19 mouse cellular contexts compared by ENCODE assay signal in genomic region chr1:88304261-88304985, GRCm38 (mm10). TPM values are rescaled to one million over a fixed set of nuclear protein-coding genes. Genes with fewer than 3 reads are reported as not detected.
DNase-seq lines count a peak whose midpoint lies in the region; ATAC-seq and TF ChIP-seq lines count a peak whose summit lies in the region.
"Had no signal": no experiment of that assay in that cellular context is flagged by ENCODE, and none has a peak within 500 bp of the region (broad histone marks: within the 10 kb centered on the region; RNA-seq: fewer than 3 reads in every experiment).

No protein-coding gene starts in this region.

- ATAC-seq in kidney, postnatal 0 days (replicated peaks; ENCODE audit: low FRiP score, low read depth), result no peak
- ATAC-seq in kidney, embryonic 15.5 days (replicated peaks; ENCODE audit: low FRiP score), result no peak
- ATAC-seq in embryonic facial prominence, embryonic 14.5 days (ENCODE audit: low read depth), result no peak
- ATAC-seq in activated CD4-positive, CD25-positive, alpha-beta regulatory T cell, adult 4 months, result no peak
- ATAC-seq: midbrain, embryonic 13.5 days had no signal

- H3K9me3 ChIP-seq in kidney, postnatal 0 days (replicated peaks; ENCODE audit: low read length), result peaks cover 53% of the 10 kb centered on the region
- H3K9me3 ChIP-seq in kidney, embryonic 15.5 days (replicated peaks), result peaks cover 84% of the 10 kb centered on the region
- H3K9me3 ChIP-seq in embryonic facial prominence, embryonic 14.5 days (ENCODE audit: control insufficient read depth, low read length), result peaks cover 92% of the 10 kb centered on the region

- no peak for TF ChIP-seq CTCF in kidney, postnatal 0 days (IDR thresholded peaks at IDR 0.05; ENCODE audit: low read depth)

- no peak overlapping the region for H3K27ac ChIP-seq in kidney, postnatal 0 days
- no peak overlapping the region for H3K27ac ChIP-seq in kidney, embryonic 15.5 days
- no peak overlapping the region for H3K27ac ChIP-seq in embryonic facial prominence, embryonic 14.5 days (replicated peaks; ENCODE audit: low read depth, low read length)
- H3K27ac ChIP-seq: embryonic facial prominence, embryonic 13.5 days; forebrain, embryonic 12.5 days; midbrain, embryonic 13.5 days; neural tube, embryonic 13.5 days had no signal

- peak; percentile 8 for DNase-seq in kidney, postnatal 0 days (ENCODE audit: low spot score)
- peak; percentile 9 for DNase-seq in retina, postnatal 1 day
- DNase-seq in retina, embryonic 14.5 days (ENCODE audit: low spot score), result no peak
- DNase-seq in embryonic facial prominence, embryonic 14.5 days (ENCODE audit: low spot score), result peak; percentile 2
- DNase-seq in ovary, postnatal 14 days (ENCODE audit: low spot score), result no peak
- DNase-seq in urinary bladder, adult 2 months (ENCODE audit: low spot score), result no peak
- DNase-seq: adrenal gland, postnatal 10 days; cerebellum, postnatal 10 days; lung, postnatal 14 days; right cerebral cortex, adult 18-20 months; thymus, adult 2 months had no signal

- no peak overlapping the region for H3K4me3 ChIP-seq in kidney, postnatal 0 days (replicated peaks; ENCODE audit: low read depth, low read length)
- H3K4me3 ChIP-seq in kidney, embryonic 15.5 days (replicated peaks), result no peak overlapping the region
- H3K4me3 ChIP-seq in embryonic facial prominence, embryonic 14.5 days (ENCODE audit: low read depth, low read length), result no peak overlapping the region
- H3K4me3 ChIP-seq: embryonic facial prominence, embryonic 13.5 days; forebrain, embryonic 12.5 days; midbrain, embryonic 13.5 days; neural tube, embryonic 13.5 days had no signal

- no peak overlapping the region for H3K9ac ChIP-seq in kidney, postnatal 0 days (ENCODE audit: low read depth, low read length)
- H3K9ac ChIP-seq in kidney, embryonic 15.5 days, result no peak overlapping the region
- no peak overlapping the region for H3K9ac ChIP-seq in embryonic facial prominence, embryonic 14.5 days (ENCODE audit: low read depth, low read length)
- H3K9ac ChIP-seq: embryonic facial prominence, embryonic 13.5 days; forebrain, embryonic 12.5 days; midbrain, embryonic 13.5 days; neural tube, embryonic 13.5 days had no signal

- 60% methylated on average over 8 of the region's 8 CpGs for WGBS in kidney, postnatal 0 days
- WGBS in kidney, embryonic 15.5 days, result 62% methylated on average over 8 of the region's 8 CpGs
- 62% methylated on average over 8 of the region's 8 CpGs for WGBS in embryonic facial prominence, embryonic 14.5 days

- H3K27me3 ChIP-seq in kidney, postnatal 0 days (ENCODE audit: insufficient read depth, low read length), result no peaks in the 10 kb centered on the region
- no peaks in the 10 kb centered on the region for H3K27me3 ChIP-seq in kidney, embryonic 15.5 days
- H3K27me3 ChIP-seq in embryonic facial prominence, embryonic 14.5 days (replicated peaks; ENCODE audit: control insufficient read depth, insufficient read depth, low read length), result no peaks in the 10 kb centered on the region
- H3K27me3 ChIP-seq: embryonic facial prominence, embryonic 13.5 days; forebrain, embryonic 12.5 days; midbrain, embryonic 13.5 days; neural tube, embryonic 13.5 days had no signal

- no peak overlapping the region for H3K4me2 ChIP-seq in kidney, postnatal 0 days (ENCODE audit: low read length)
- no peak overlapping the region for H3K4me2 ChIP-seq in kidney, embryonic 15.5 days
- no peak overlapping the region for H3K4me2 ChIP-seq in embryonic facial prominence, embryonic 14.5 days (ENCODE audit: low read depth, low read length)
- H3K4me2 ChIP-seq: embryonic facial prominence, embryonic 13.5 days; forebrain, embryonic 12.5 days; midbrain, embryonic 13.5 days; neural tube, embryonic 13.5 days had no signal

- no peaks in the 10 kb centered on the region for H3K36me3 ChIP-seq in kidney, postnatal 0 days (ENCODE audit: insufficient read depth, low read length)
- no peaks in the 10 kb centered on the region for H3K36me3 ChIP-seq in kidney, embryonic 15.5 days
- no peaks in the 10 kb centered on the region for H3K36me3 ChIP-seq in embryonic facial prominence, embryonic 14.5 days (ENCODE audit: control insufficient read depth, insufficient read depth, low read length)
- H3K36me3 ChIP-seq: embryonic facial prominence, embryonic 13.5 days; forebrain, embryonic 12.5 days; midbrain, embryonic 13.5 days; neural tube, embryonic 13.5 days had no signal

- H3K4me1 ChIP-seq in kidney, postnatal 0 days (replicated peaks; ENCODE audit: insufficient read depth, low read length), result no peaks in the 10 kb centered on the region
- no peaks in the 10 kb centered on the region for H3K4me1 ChIP-seq in kidney, embryonic 15.5 days
- no peaks in the 10 kb centered on the region for H3K4me1 ChIP-seq in embryonic facial prominence, embryonic 14.5 days (ENCODE audit: control insufficient read depth, insufficient read depth, low read length)
- H3K4me1 ChIP-seq: embryonic facial prominence, embryonic 13.5 days; forebrain, embryonic 12.5 days; midbrain, embryonic 13.5 days; neural tube, embryonic 13.5 days had no signal

RNA-seq across cellular contexts. Expression of gene Trpm8, which starts 27.0 kb away (rescaled TPM):
- not detected in 2 replicates for polyA plus RNA-seq in kidney, postnatal 0 days (2015; fragmentation: Nextera tagmentation; extraction: Ambion mirVana)
- polyA plus RNA-seq in kidney, embryonic 15.5 days (2015; fragmentation: Nextera tagmentation; extraction: Ambion mirVana), result not detected in 2 replicates
- 0.07 TPM in 1 of 2 replicates, not detected in the other for polyA plus RNA-seq in embryonic facial prominence, embryonic 14.5 days (2014; fragmentation: Nextera tagmentation; extraction: Ambion mirVana)
- not detected for polyA plus RNA-seq in activated CD4-positive, CD25-positive, alpha-beta regulatory T cell, adult 4 months (2017; shearing (Covaris generic))
- not detected in 2 replicates for polyA plus RNA-seq in urinary bladder, adult 2 months (2012; rRNA removed)
- polyA plus RNA-seq: embryonic facial prominence, embryonic 13.5 days; forebrain, embryonic 12.5 days; kidney, embryonic 16.5 days; limb, embryonic 14.5 days had no signal

RNA-seq across cellular contexts. Expression of gene Hjurp, which starts 27.0 kb away (rescaled TPM):
- polyA plus RNA-seq in kidney, postnatal 0 days (2015; fragmentation: Nextera tagmentation; extraction: Ambion mirVana), result 56.3 and 62.7 TPM in 2 replicates
- 162 and 175 TPM in 2 replicates for polyA plus RNA-seq in kidney, embryonic 15.5 days (2015; fragmentation: Nextera tagmentation; extraction: Ambion mirVana)
- 110 and 137 TPM in 2 replicates for polyA plus RNA-seq in embryonic facial prominence, embryonic 14.5 days (2014; fragmentation: Nextera tagmentation; extraction: Ambion mirVana)
- polyA plus RNA-seq in activated CD4-positive, CD25-positive, alpha-beta regulatory T cell, adult 4 months (2017; shearing (Covaris generic)), result 10 to 100 TPM; 38.2 to 70.5 TPM
- polyA plus RNA-seq in urinary bladder, adult 2 months (2012; rRNA removed), result 62.9 and 67.6 TPM in 2 replicates

Comparison
In these comparisons a context has a peak if more than half of its experiments do, and no peak if none do; other contexts are left out.
1. DNase-seq: peak in kidney, postnatal 0 days (single experiment), retina, postnatal 1 day (single experiment) and embryonic facial prominence, embryonic 14.5 days (single experiment); none in retina, embryonic 14.5 days (single experiment), ovary, postnatal 14 days (single experiment) and urinary bladder, adult 2 months (single experiment).